Mouse (Mus musculus): Measurements from ENCODE around the gene Gpn3.

Gpn3 gene

GRCm38 (mm10) chr5:122422071-122422964 lies 50.6 kb downstream of the Gpn3 start:
- peak; percentile 96 for DNase-seq (ENCODE audit: low read depth)

GRCm38 (mm10) chr5:122423083-122423482 lies 51.4 kb downstream of the Gpn3 start:
- DNase-seq (ENCODE audit: low read depth) = peak; percentile 32

- DNase-seq (ENCODE audit: low read depth) = no peak
Observed at GRCm38 (mm10) chr5:122425550-122425949, 53.9 kb downstream of the Gpn3 start.

- DNase-seq (ENCODE audit: low read depth) = peak; percentile 80
Observed at GRCm38 (mm10) chr5:122430036-122430775, 58.5 kb downstream of the Gpn3 start.

- DNase-seq (ENCODE audit: low read depth) = peak; percentile 73
Observed at GRCm38 (mm10) chr5:122431221-122431620, 59.5 kb downstream of the Gpn3 start.
